Mouse (Mus musculus) embryonic facial prominence, embryonic 11.5 days (tissue): ENCODE data around the gene Akap9. TPM values are rescaled to one million over a fixed set of nuclear protein-coding genes. Genes with fewer than 3 reads are reported as not detected.
"Not testable (repeated sequence)": the region's sequence is repeated elsewhere in the genome, so short reads cannot be mapped to it uniquely, and the experiment has no call there.

Experiments
- ATAC-seq: fragments of 200-750 bp; cut with Nextera tagmentation; replicated peaks from 2 replicates; pipeline ENCODE4 v1.8.0; 2017; ENCODE audit warnings: low read depth; ENCODE audit not compliant: insufficient number of reproducible peaks, low FRiP score, low TSS enrichment
- DNase-seq: peaks from one replicate; pipeline ENCODE4 v3.0.0-alpha.2; 2015; ENCODE audit warnings: low spot score
- H3K27ac ChIP-seq: fragments of 300-500 bp; sonication (generic); replicated peaks from 2 replicates; pipeline ENCODE4 v1.5.1; 2014; ENCODE audit warnings: mild to moderate bottlenecking, low read depth, low read length, control low read depth
- H3K27me3 ChIP-seq: fragments of 300-500 bp; sonication (generic); 2 replicates; pipeline ENCODE4 v1.6.1; 2014; ENCODE audit warnings: mild to moderate bottlenecking, low read length, moderate library complexity, mixed read lengths; ENCODE audit not compliant: control insufficient read depth, insufficient read depth
- H3K36me3 ChIP-seq: fragments of 300-500 bp; sonication (generic); replicated peaks from 2 replicates; pipeline ENCODE4 v1.6.1; 2014; ENCODE audit warnings: low read depth, mild to moderate bottlenecking, low read length, moderate library complexity, mixed read lengths; ENCODE audit not compliant: control insufficient read depth, insufficient read depth
- H3K4me1 ChIP-seq: fragments of 300-500 bp; sonication (generic); 2 replicates; pipeline ENCODE4 v1.6.1; 2014; ENCODE audit warnings: low read length, mixed read lengths; ENCODE audit not compliant: control insufficient read depth, insufficient read depth
- H3K4me2 ChIP-seq: fragments of 300-500 bp; sonication (generic); 2 replicates; pipeline ENCODE4 v1.6.1; 2014; ENCODE audit warnings: low read depth, mild to moderate bottlenecking, control low read depth, low read length, moderate library complexity
- H3K4me3 ChIP-seq: fragments of 300-500 bp; sonication (generic); 2 replicates; pipeline ENCODE4 v1.5.1; 2014; ENCODE audit warnings: low read depth, low read length, control low read depth
- H3K9ac ChIP-seq: fragments of 300-500 bp; sonication (generic); replicated peaks from 2 replicates; pipeline ENCODE4 v1.6.1; 2014; ENCODE audit warnings: mild to moderate bottlenecking, control low read depth, low read length
- H3K9me3 ChIP-seq: fragments of 300-500 bp; sonication (generic); replicated peaks from 2 replicates; pipeline ENCODE4 v1.6.1; 2016; ENCODE audit warnings: mild to moderate bottlenecking, low read length, inconsistent platforms, mixed read lengths; ENCODE audit not compliant: control insufficient read depth
- WGBS: fragments of 180-500 bp; shearing (Covaris S2); extraction: QIAGEN DNeasy Blood & Tissue Kit; methylation state at CpG from one replicate; pipeline ENCODE4 v1.1.7; 2014; 5-methylcytosine and 5-hydroxymethylcytosine counted together
- polyA plus RNA-seq: library from polyadenylated mRNA; unstranded; fragments of >200 nt; fragmentation: Nextera tagmentation; extraction: Ambion mirVana; gene quantifications from 2 replicates; pipeline ENCODE4 v1.2.1, GENCODE M21; 2014

Gene Akap9
- polyA plus RNA-seq, 1 experiment from 2014 or later = 97.9 TPM

DNA sequence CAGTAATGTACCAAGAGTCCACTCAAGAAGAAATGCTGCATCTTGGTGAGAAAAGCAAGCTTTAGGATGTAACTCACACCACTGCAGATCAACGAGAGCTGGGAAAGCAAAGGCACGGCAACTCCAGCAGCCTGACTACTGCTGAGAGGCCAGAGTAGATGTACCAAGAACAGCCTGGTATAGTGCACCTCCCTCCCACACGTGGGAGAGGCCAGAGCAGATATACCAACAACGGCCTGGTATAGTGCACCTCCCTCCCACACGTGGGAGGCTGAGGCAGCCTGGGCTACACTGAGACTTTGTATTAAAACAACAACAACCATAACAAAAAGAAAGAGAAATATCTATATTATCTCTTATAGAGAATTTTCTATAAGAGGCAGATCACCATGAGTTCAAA lies 160.3 kb downstream of the Akap9 start:
- H3K27ac ChIP-seq = no peak overlapping the region
- no peaks in the 10 kb centered on the region for H3K9me3 ChIP-seq
- no peaks in the 10 kb centered on the region for H3K27me3 ChIP-seq
- no peak overlapping the region for H3K4me3 ChIP-seq
- no peak overlapping the region for H3K4me2 ChIP-seq
- WGBS = 95% methylated on average over 5 of the region's 5 CpGs
- ATAC-seq (no peak), DNase-seq (no peak)
- H3K9ac ChIP-seq = no peak overlapping the region
- H3K4me1 ChIP-seq = no peaks in the 10 kb centered on the region
- peaks cover 6% of the 10 kb centered on the region for H3K36me3 ChIP-seq

DNA sequence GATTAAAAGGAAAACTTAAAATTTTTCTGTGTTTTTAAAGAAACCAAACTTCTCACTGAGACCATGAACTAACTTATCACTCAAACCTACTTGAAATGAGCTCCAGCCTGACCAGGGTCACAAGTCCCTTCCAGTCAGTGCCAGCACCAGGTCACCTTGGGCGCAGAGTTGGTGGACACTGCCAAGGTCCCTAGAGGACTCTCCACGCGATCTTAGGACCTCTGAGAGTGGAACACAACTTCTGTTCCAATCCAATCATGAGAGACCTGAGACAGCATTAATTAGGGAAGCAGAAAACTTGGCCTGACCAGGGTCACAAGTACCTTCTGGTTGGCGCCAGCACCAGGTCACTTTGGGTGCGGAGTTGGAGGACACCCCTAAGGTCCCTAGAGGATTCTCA lies 166.6 kb downstream of the Akap9 start:
- Histone ChIP-seq H3K4me3 (no peak overlapping the region), H3K9ac (no peak overlapping the region), H3K9me3 (no peaks in the 10 kb centered on the region), H3K4me2 (no peak overlapping the region), H3K36me3 (peaks cover 6% of the 10 kb centered on the region), H3K4me1 (no peaks in the 10 kb centered on the region), H3K27ac (no peak overlapping the region), H3K27me3 (no peaks in the 10 kb centered on the region)
- no peak for ATAC-seq
- DNase-seq = no peak
- WGBS = 93% methylated on average over 5 of the region's 5 CpGs

DNA sequence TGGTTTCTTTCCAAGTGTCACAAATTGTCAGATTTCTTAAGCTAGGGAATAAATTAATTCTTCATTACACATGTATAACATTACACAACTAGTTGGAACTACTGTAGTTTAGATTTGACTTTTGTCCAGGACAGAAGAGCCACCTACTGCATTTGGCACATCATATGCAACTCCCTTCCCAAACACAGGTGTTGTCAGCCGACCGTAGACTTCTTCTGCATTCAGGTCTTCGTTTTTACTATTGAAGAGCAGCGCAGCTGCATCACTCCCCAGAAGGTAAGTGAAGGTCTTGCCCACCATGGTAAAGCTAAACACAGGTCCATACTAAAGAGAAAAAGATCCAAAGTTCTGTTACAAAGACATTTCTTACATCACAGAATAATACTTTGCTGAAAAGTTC lies 173.2 kb downstream of the Akap9 start:
- Histone ChIP-seq H3K27me3 (no peaks in the 10 kb centered on the region), H3K36me3 (peaks cover 14% of the 10 kb centered on the region), H3K27ac (no peak overlapping the region), H3K9ac (no peak overlapping the region), H3K9me3 (no peaks in the 10 kb centered on the region), H3K4me1 (no peaks in the 10 kb centered on the region; the same call in 1 of the 2 replicates), H3K4me3 (no peak overlapping the region), H3K4me2 (no peak overlapping the region)
- DNase-seq (no peak), ATAC-seq (no peak)
- whole genome bisulfite sequencing = 96% methylated on average over 4 of the region's 4 CpGs

DNA sequence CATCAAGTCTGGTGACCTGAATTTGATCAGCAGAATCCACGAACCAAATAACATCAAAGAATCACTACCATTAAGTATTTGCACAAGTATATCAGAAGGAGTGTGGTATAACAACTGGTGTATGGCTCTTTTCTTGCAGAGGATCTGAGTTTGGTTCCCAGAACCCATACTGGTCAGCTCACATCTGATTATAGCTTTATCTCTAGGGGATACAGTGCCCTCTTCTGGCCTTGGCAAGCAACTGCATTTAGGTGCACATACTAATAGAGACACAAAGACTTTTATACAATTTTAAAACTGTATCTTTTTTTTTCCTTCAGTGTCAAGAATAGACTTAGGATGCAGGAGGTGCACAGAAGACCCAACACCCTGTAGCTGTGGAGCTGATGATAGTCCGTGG lies 173.9 kb downstream of the Akap9 start:
- Histone ChIP-seq H3K36me3 (peaks cover 14% of the 10 kb centered on the region), H3K9me3 (no peaks in the 10 kb centered on the region), H3K4me1 (no peaks in the 10 kb centered on the region; the same call in 1 of the 2 replicates), H3K9ac (no peak overlapping the region), H3K27ac (no peak overlapping the region), H3K4me3 (no peak overlapping the region), H3K27me3 (no peaks in the 10 kb centered on the region), H3K4me2 (no peak overlapping the region)
- 96% methylated on average over 2 of the region's 2 CpGs for WGBS
- ATAC-seq (no peak), DNase-seq (no peak)

DNA sequence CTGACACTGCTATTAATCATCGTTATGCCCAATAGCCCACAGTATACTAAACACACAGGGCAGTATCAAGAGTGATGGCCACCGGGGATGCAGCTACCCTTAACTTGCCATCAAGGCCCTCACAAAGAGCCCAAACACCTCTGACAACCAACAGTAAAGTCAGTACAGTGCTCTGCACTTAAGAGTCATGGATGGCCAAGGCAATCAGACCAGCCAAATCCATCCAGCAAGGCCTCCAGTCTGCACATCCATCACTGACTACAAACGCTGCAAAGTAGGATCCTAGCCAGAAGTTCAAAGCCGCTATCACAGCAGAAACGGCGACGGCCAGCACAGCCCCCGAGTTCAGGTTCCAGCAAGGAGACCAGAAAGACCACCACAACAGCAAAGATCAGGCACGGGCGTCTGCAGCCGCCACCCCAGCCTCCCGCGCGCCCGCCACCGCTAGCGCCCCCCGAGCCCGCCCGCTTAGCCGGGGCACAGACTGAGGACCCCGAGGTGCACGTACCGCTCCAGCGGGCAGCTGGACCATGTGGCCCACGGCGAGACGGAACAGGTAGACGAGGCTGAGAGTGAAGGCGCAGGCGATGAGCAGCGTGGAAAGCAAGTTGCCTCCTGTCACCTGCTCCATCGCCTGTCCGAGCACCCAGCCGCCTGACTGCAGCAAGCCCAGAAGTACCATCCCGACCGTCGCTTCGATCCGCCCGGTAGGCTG lies 175.9 kb downstream of the Akap9 start:
- H3K9ac ChIP-seq = peak overlapping the region; percentile 86
- H3K4me3 ChIP-seq = peak overlapping the region; percentile 96
- H3K4me2 ChIP-seq = peak overlapping the region; percentile 38
- H3K27me3 ChIP-seq = no peaks in the 10 kb centered on the region
- ATAC-seq = peak; percentile 72
- 1% methylated on average over 41 of the region's 41 CpGs for WGBS
- H3K36me3 ChIP-seq = peaks cover 14% of the 10 kb centered on the region
- peak overlapping the region; percentile 98 for H3K27ac ChIP-seq
- no peaks in the 10 kb centered on the region for H3K9me3 ChIP-seq
- DNase-seq = peak; percentile 13
- no peaks in the 10 kb centered on the region; the same call in 1 of the 2 replicates for H3K4me1 ChIP-seq

DNA sequence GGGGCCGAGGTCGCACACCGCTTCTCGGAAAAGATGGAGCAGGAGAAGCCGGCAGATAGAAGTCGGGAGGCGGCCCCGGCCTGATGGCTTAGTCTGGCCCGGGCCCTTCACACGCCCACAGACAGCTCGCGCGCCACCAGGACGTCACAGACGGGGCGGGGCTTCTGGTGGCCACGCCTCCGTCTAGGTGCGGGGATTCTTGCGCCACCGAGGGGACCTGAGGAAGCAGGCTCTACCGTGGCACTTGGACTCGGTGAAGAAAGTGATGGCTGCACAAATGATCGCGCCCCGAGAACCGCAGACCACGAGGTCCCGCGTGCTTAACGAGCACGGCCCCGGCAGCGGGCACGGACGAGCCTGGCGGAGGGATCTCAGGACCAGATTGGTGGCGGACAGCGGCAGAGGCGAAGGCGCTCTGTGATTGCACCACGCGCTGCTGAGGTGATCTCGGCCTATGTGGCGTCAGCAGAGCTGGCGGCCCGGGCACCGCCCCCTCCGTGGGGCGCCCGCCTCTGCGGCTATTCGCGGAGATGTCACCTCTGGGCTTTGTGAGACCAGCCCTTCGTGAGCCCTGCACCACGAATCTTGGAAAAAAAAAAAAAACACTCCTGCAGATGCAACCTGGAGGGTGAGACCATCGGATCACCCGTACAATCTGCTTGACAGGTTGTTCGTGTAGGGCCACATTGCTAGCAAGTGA lies 176.6 kb downstream of the Akap9 start, which contains the start of gene Cyp51:
Cyp51 (minus strand) TSS at position 406 of the 700 bp plus-strand sequence.
- ATAC-seq (peak; percentile 98), DNase-seq (peak; percentile 94)
- Histone ChIP-seq H3K9me3 (no peaks in the 10 kb centered on the region), H3K27ac (peak within 1 kb of the TSS; percentile 98), H3K36me3 (peaks cover 11% of the 10 kb centered on the region), H3K4me3 (peak within 1 kb of the TSS; percentile 96), H3K27me3 (no peaks in the 10 kb centered on the region), H3K9ac (peak within 1 kb of the TSS; percentile 86), H3K4me1 (no peaks in the 10 kb centered on the region; the same call in 1 of the 2 replicates), H3K4me2 (peak within 1 kb of the TSS; percentile 38)
- WGBS = under 1% methylated on average over 59 of the region's 59 CpGs

DNA sequence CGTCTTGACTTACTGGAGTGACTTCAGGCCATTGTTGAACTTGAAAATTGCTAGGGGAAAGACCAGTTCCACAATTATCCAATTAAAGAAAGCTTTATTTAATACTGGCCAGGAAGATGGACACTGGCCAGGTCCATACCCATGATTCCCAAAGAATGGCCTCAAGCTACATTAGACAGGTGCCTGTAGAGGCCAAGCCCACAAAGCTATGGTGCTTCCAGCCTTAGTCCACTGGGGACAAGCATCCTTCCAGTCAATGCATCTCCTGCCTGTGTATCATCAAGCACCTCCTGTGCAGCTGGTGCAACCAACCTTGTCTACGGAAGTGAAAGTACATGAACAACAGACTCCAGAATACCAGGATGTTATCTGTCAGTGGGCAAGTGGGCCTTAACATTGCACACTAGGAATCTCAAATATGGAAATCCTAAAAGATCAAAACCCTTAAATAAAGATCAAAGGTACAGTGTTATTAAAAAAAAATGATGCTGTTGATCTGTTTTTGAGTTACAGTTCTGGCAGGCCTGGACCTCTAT lies 177.9 kb downstream of the Akap9 start:
- no peaks in the 10 kb centered on the region; the same call in 1 of the 2 replicates for H3K4me1 ChIP-seq
- WGBS = 89% methylated on average over 2 of the region's 2 CpGs
- H3K4me3 ChIP-seq = no peak overlapping the region
- H3K27ac ChIP-seq = no peak overlapping the region
- DNase-seq (no peak), ATAC-seq (no peak)
- peaks cover 7% of the 10 kb centered on the region for H3K36me3 ChIP-seq
- H3K27me3 ChIP-seq = no peaks in the 10 kb centered on the region
- no peak overlapping the region for H3K9ac ChIP-seq
- no peaks in the 10 kb centered on the region for H3K9me3 ChIP-seq
- H3K4me2 ChIP-seq = no peak overlapping the region

DNA sequence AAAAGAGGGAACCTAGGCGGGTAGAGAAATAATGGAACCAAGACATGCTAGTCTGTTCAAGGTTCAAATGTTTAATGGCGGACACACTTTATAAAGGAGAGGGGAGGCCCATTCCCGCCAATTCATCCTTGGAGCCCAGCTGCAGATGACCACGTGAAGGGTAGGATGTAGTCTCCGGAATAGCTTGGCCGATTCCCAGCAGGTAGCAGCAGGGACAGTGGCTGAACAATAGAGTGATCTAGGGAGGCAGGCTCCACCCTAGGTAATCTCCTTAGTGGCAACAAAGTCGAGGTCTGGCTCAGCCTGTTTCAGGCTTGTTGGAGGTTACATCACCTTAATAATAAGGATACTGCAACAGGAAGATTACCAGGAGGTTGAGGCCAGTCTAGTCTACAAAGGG lies 179.2 kb downstream of the Akap9 start:
- H3K4me3 ChIP-seq, H3K9ac ChIP-seq, H3K27ac ChIP-seq, H3K4me2 ChIP-seq, ATAC-seq, DNase-seq, H3K36me3 ChIP-seq, H3K27me3 ChIP-seq, H3K9me3 ChIP-seq, H3K4me1 ChIP-seq: not testable (repeated sequence)
- WGBS = 48% methylated on average over 7 of the region's 7 CpGs
